Mouse (Mus musculus): ENCODE measurements around the gene Cntn3.

GRCm38 (mm10) chr6:102485509-102485908 is 87.4 kb downstream of the Cntn3 start:
- no peak for TF ChIP-seq CTCF (IDR thresholded peaks at IDR 0.05)
- no peak for TF ChIP-seq EP300 (IDR thresholded peaks at IDR 0.05)
